Mouse (Mus musculus): Measurements from ENCODE around the gene Bcan.

GRCm38 (mm10) chr3:87952440-87952839, 47.6 kb downstream of the Bcan start:
- TF ChIP-seq CTCF (conservative IDR thresholded peaks at IDR 0.05 in 1 of 2, IDR thresholded peaks at IDR 0.05 in 1 of 2; ENCODE audit: low read depth in 2 of 2, low read length in 2 of 2): no peak
- no peak for TF ChIP-seq JUN (IDR thresholded peaks at IDR 0.05; ENCODE audit: insufficient read depth, low read depth, low read length)
- no peak for TF ChIP-seq UBTF (IDR thresholded peaks at IDR 0.05; ENCODE audit: low read depth, low read length)
